Mouse (Mus musculus) myocyte (in vitro differentiated cells): ENCODE measurements around the gene Cacna1e.

Source experiments
- CEBPB ChIP-seq: IDR thresholded peaks from 2 replicates; pipeline ENCODE4 v1.6.1; 2011; ENCODE audit warnings: mild to moderate bottlenecking, moderate library complexity; ENCODE audit not compliant: poor library complexity, insufficient read depth, severe bottlenecking
- E2F4 ChIP-seq: IDR thresholded peaks from one replicate; pipeline ENCODE4 v1.6.1; 2011; ENCODE audit warnings: mild to moderate bottlenecking, control low read depth, moderate library complexity; ENCODE audit not compliant: insufficient read depth
- MAX ChIP-seq: IDR thresholded peaks from one replicate; pipeline ENCODE4 v1.6.1; 2011; ENCODE audit warnings: low read depth, mild to moderate bottlenecking, control low read depth
- MYOD1 ChIP-seq, 3 experiments: IDR thresholded peaks; one replicate each; pipeline ENCODE4 v1.6.1; 2011; ENCODE audit warnings: control low read depth in 2 of 3, low read depth in 2 of 3, mild to moderate bottlenecking in 2 of 3, moderate library complexity in 1 of 3; ENCODE audit not compliant: insufficient read length in 2 of 3, control insufficient read depth in 1 of 3
- MYOG ChIP-seq, 3 experiments: IDR thresholded peaks; one replicate each; pipeline ENCODE4 v1.6.1; 2011; ENCODE audit warnings: control low read depth in 2 of 3, low read depth in 2 of 3, mild to moderate bottlenecking in 2 of 3; ENCODE audit not compliant: insufficient read length in 2 of 3, control insufficient read depth in 1 of 3, insufficient read depth in 1 of 3
- POLR2A ChIP-seq: IDR thresholded peaks from one replicate; pipeline ENCODE4 v1.6.1; 2011; ENCODE audit warnings: low read depth, mild to moderate bottlenecking, control low read depth, moderate library complexity; ENCODE audit not compliant: insufficient read length
- POLR2AphosphoS2 ChIP-seq: IDR thresholded peaks from one replicate; pipeline ENCODE4 v1.6.1; 2011; ENCODE audit warnings: low read depth, control low read depth; ENCODE audit not compliant: insufficient read length
- REST ChIP-seq: IDR thresholded peaks from one replicate; pipeline ENCODE4 v1.6.1; 2011; ENCODE audit warnings: mild to moderate bottlenecking, control low read depth, moderate library complexity; ENCODE audit not compliant: insufficient read depth, insufficient read length
- TCF12 ChIP-seq: IDR thresholded peaks from one replicate; pipeline ENCODE4 v1.6.1; 2011; ENCODE audit warnings: mild to moderate bottlenecking, control low read depth; ENCODE audit not compliant: poor library complexity, insufficient read depth, severe bottlenecking
- USF1 ChIP-seq: IDR thresholded peaks from one replicate; pipeline ENCODE4 v1.6.1; 2011; ENCODE audit warnings: low read depth, mild to moderate bottlenecking, control low read depth, moderate library complexity

GRCm38 (mm10) chr1:154409051-154409450, 475.2 kb downstream of the Cacna1e start:
- TF ChIP-seq POLR2A (no peak), POLR2AphosphoS2 (no peak), USF1 (no peak), TCF12 (no peak), CEBPB (no peak), MYOG (IDR thresholded peaks at IDR 0.05; ENCODE audit: control insufficient read depth in 1 of 3, insufficient read depth in 1 of 3, insufficient read length in 2 of 3, low read depth in 2 of 3) (no peak), E2F4 (no peak), MAX (no peak), REST (no peak), MYOD1 (IDR thresholded peaks at IDR 0.05; ENCODE audit: control insufficient read depth in 1 of 3, insufficient read length in 2 of 3, low read depth in 2 of 3) (no peak)
